Mouse (Mus musculus): ENCODE measurements around the gene Mast3. TPM values are rescaled to one million over a fixed set of nuclear protein-coding genes. Genes with fewer than 3 reads are reported as not detected.

Mast3 gene
- polyA plus RNA-seq, 1 experiment from 2014 or later = 4.4 TPM

DNA sequence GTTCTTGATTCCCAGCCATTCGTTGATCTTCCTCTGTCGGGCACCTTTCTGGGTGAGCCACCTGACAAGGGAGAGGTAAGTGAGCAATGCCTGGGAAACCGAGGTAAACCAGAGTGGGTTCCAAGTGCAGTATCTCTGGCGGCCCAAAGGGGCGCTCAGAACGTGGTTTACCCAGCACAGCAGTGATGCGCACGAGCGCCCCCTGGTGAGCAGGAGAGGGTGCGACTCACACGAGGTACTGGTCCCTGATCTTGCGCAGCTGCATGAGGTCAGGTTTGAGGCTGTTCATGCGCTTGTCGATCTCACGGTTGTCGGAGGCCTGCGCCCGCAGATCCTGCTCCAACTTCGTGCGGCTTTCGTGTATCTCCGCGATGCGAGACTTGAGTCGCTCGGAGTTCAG lies 35.5 kb downstream of the Mast3 start:
- H3K36me3 ChIP-seq (ENCODE audit: control insufficient read depth, insufficient read depth) = peaks cover 50% of the 10 kb centered on the region
- H3K4me1 ChIP-seq (replicated peaks; ENCODE audit: control insufficient read depth, insufficient read depth, low read length) = peaks cover 19% of the 10 kb centered on the region; the same call in 1 of the 2 replicates
- peak; percentile 52; the same call in 1 of the 2 replicates for ATAC-seq
- no peaks in the 10 kb centered on the region for H3K9me3 ChIP-seq (ENCODE audit: control insufficient read depth)
- H3K4me2 ChIP-seq (replicated peaks; ENCODE audit: low read depth) = no peak overlapping the region
- no peak overlapping the region for H3K27ac ChIP-seq (ENCODE audit: low read depth, low read length)
- peak; percentile 100 for TF ChIP-seq CTCF (IDR thresholded peaks at IDR 0.05; ENCODE audit: low read depth)
- H3K27me3 ChIP-seq (replicated peaks; ENCODE audit: control insufficient read depth, insufficient read depth, low read length) = no peaks in the 10 kb centered on the region
- no peak overlapping the region for H3K4me3 ChIP-seq (ENCODE audit: low read depth, low read length)
- no peak overlapping the region for H3K9ac ChIP-seq (ENCODE audit: low read depth, low read length)
- 6% methylated on average over 26 of the region's 26 CpGs for WGBS

DNA sequence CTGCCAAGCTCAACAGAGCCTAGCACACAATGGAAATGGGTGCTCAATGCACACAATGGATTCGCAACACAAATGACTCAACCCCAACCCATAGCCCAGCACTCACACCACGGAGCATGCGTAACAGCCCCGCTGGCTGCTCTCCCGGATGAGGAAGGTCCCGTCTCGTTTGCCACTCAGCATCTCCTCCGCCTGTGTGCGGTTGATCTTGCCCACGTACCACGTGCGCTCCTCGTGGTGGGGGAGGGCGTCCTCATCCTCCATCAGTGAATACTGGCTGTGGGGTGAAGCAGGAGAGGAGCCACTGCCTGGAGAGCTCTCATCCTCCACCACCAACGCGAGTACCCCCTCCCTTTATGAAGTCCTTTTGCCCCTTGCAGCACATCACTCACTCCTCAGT lies 35.9 kb downstream of the Mast3 start:
- TF ChIP-seq CTCF (IDR thresholded peaks at IDR 0.05; ENCODE audit: low read depth) = no peak
- Histone ChIP-seq H3K4me2 (replicated peaks; ENCODE audit: low read depth) (no peak overlapping the region), H3K9ac (ENCODE audit: low read depth, low read length) (no peak overlapping the region), H3K9me3 (ENCODE audit: control insufficient read depth) (no peaks in the 10 kb centered on the region), H3K36me3 (ENCODE audit: control insufficient read depth, insufficient read depth) (peaks cover 50% of the 10 kb centered on the region), H3K4me1 (replicated peaks; ENCODE audit: control insufficient read depth, insufficient read depth, low read length) (peaks cover 15% of the 10 kb centered on the region; the same call in 1 of the 2 replicates), H3K27me3 (replicated peaks; ENCODE audit: control insufficient read depth, insufficient read depth, low read length) (no peaks in the 10 kb centered on the region), H3K4me3 (ENCODE audit: low read depth, low read length) (no peak overlapping the region), H3K27ac (ENCODE audit: low read depth, low read length) (no peak overlapping the region)
- whole genome bisulfite sequencing = 84% methylated on average over 16 of the region's 16 CpGs
- ATAC-seq = no peak

DNA sequence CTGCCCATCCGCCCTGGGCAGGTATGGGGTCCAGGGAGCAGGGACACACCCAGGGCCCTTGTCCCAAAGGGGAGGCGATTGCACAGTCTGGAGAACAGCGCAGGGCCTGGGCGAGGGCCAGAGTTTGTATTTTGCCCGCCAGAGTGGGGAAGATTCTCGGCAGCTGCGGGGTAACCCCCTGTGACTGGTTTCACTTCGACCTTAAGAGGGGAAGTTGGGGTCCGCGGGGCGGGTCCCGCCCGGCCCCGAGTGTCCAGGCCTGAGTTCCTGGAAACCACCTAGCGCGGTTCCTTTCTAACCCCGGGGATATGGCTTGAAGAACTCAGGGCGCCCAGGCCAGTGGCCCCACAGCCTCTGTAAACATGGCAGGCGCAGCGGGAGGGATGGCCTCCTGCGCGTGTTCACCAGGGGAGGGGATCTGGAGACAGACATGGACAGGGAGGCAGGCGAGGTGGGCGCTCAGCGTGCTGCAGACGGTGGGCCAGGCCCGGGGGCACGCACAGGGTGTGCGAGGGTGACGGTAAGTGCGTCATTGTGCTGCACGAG lies 36.5 kb downstream of the Mast3 start:
- no peaks in the 10 kb centered on the region for H3K9me3 ChIP-seq (ENCODE audit: control insufficient read depth)
- no peak overlapping the region for H3K4me3 ChIP-seq (ENCODE audit: low read depth, low read length)
- no peak for ATAC-seq
- H3K27me3 ChIP-seq (replicated peaks; ENCODE audit: control insufficient read depth, insufficient read depth, low read length) = no peaks in the 10 kb centered on the region
- peaks cover 8% of the 10 kb centered on the region; the same call in 1 of the 2 replicates for H3K4me1 ChIP-seq (replicated peaks; ENCODE audit: control insufficient read depth, insufficient read depth, low read length)
- 92% methylated on average over 32 of the region's 32 CpGs for WGBS
- H3K36me3 ChIP-seq (ENCODE audit: control insufficient read depth, insufficient read depth) = peaks cover 53% of the 10 kb centered on the region
- H3K4me2 ChIP-seq (replicated peaks; ENCODE audit: low read depth) = no peak overlapping the region
- H3K27ac ChIP-seq (ENCODE audit: low read depth, low read length) = no peak overlapping the region; the same call in 1 of the 2 replicates
- H3K9ac ChIP-seq (ENCODE audit: low read depth, low read length) = no peak overlapping the region
- TF ChIP-seq CTCF (IDR thresholded peaks at IDR 0.05; ENCODE audit: low read depth) = no peak

DNA sequence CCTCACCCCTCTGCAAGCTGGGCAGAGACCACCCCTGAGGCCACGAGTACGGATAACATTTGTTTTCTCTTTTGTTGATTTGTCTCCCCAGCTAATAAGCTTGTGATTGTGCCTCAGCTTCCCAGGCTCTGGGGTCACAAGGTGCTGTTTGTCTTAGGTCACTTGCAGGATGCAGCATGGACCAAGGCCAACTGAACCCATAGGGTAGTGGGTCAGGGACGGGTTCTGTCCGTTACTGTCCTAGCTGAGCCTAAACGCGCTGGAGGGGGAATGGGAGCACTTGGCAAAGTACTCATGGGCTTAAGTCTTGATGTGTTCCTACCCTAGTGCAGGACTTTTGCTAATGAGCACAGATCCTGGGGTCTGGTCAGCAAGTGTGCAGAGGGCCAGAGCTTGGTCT lies 37.4 kb downstream of the Mast3 start:
- H3K36me3 ChIP-seq (ENCODE audit: control insufficient read depth, insufficient read depth) = peaks cover 57% of the 10 kb centered on the region
- H3K27ac ChIP-seq (ENCODE audit: low read depth, low read length) = no peak overlapping the region
- no peak overlapping the region for H3K4me3 ChIP-seq (ENCODE audit: low read depth, low read length)

DNA sequence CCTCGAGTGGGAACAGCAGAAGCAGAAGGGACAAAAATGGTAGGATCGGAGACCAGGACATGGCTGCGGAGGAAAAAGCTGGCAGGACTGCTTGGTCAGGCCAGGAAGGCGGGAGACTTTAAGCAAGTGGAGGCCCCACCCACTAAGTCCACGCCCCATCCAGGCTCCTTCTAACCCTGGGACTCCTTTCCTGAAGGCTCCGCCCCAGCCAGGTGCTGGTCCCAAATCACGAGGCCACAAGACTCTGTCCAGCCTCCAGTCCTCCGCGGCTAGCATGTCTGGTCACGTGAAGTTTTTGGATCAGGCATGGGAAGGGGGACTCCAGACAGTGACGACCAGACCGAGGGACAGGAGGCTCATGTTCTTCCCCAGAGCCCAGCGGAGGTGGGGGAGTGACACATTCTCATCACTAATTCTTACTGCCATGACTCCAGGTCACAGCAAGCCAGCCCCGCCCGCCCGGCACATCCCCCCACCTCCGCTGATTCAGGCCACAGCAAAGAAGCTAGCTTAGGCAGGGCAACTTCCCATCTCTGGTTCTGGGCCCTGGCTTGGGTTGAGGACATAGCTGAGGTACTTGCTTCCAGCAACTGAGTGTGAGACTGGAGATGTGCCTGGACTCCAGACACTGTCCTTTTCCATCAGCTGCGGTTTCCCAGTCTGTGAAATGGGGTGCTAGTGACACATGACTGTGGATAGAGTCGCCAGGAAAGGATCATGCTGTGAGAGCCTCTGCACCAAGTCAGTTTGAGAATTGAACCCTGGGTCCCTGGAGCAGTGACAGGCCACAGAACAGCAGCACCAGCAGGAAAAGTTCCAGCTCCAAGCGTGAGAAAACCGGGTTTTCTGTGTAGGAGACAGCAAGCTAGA lies 38.0 kb downstream of the Mast3 start:
- Histone ChIP-seq H3K9ac (ENCODE audit: low read depth, low read length) (peak overlapping the region; percentile 45), H3K4me2 (replicated peaks; ENCODE audit: low read depth) (peak overlapping the region; percentile 78), H3K36me3 (ENCODE audit: control insufficient read depth, insufficient read depth) (peaks cover 50% of the 10 kb centered on the region), H3K4me1 (replicated peaks; ENCODE audit: control insufficient read depth, insufficient read depth, low read length) (0 out of 2 replicates have a peak, but pooled peaks cover 6% of the 10 kb centered on the region), H3K9me3 (ENCODE audit: control insufficient read depth) (no peaks in the 10 kb centered on the region), H3K27me3 (replicated peaks; ENCODE audit: control insufficient read depth, insufficient read depth, low read length) (no peaks in the 10 kb centered on the region), H3K4me3 (ENCODE audit: low read depth, low read length) (peak overlapping the region; percentile 53), H3K27ac (ENCODE audit: low read depth, low read length) (peak overlapping the region; percentile 5; the same call in 1 of the 2 replicates)
- TF ChIP-seq CTCF (IDR thresholded peaks at IDR 0.05; ENCODE audit: low read depth) = no peak
- 14% methylated on average over 21 of the region's 21 CpGs for WGBS
- peak; percentile 39 for ATAC-seq

More for the DNA sequence above, 37.4 kb downstream of the Mast3 start:
- no peak for ATAC-seq
- no peak overlapping the region for H3K9ac ChIP-seq (ENCODE audit: low read depth, low read length)
- H3K4me1 ChIP-seq (replicated peaks; ENCODE audit: control insufficient read depth, insufficient read depth, low read length) = 0 out of 2 replicates have a peak, but pooled peaks cover 6% of the 10 kb centered on the region
- TF ChIP-seq CTCF (IDR thresholded peaks at IDR 0.05; ENCODE audit: low read depth) = no peak
- H3K27me3 ChIP-seq (replicated peaks; ENCODE audit: control insufficient read depth, insufficient read depth, low read length) = no peaks in the 10 kb centered on the region
- no peak overlapping the region for H3K4me2 ChIP-seq (replicated peaks; ENCODE audit: low read depth)
- 85% methylated on average over 6 of the region's 6 CpGs for WGBS
- no peaks in the 10 kb centered on the region for H3K9me3 ChIP-seq (ENCODE audit: control insufficient read depth)

DNA sequence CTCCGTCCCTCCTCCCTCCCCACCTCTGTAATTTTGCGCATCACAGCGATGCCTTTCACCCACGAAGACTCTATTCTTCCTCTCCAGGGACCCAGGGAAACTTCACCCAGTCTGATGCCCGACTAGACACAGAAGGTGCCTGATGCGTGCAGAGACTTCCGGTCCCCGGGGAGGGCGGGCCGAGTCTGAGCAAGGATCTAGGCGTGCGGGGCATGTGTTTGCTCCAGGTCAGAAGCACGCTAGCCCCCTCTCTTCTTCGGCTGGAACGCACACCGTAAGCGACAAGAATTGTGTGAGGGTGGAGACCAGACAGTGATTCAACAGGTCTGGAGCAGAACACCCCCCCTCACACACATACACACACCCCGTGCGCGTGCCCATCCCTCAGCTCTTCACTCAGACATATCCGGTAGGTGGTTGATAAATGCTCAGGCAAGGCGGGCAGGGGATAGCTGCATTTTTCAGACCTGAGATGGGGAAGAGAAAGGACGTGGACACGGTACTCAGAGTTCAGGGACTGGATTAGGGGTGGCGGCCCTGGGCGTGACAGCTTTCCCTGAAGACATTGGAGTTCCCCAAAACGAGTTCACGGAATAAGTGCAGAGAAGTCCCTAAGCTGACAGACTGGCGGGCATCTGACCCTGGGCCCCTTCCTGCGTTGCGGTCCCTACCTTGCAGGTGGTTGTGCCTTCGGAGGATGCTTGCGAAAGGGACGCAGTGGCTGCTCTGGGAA lies 38.9 kb downstream of the Mast3 start:
- 0 out of 2 replicates have a peak, but pooled peaks cover 6% of the 10 kb centered on the region for H3K4me1 ChIP-seq (replicated peaks; ENCODE audit: control insufficient read depth, insufficient read depth, low read length)
- H3K27me3 ChIP-seq (replicated peaks; ENCODE audit: control insufficient read depth, insufficient read depth, low read length) = no peaks in the 10 kb centered on the region
- no peak for ATAC-seq
- peaks cover 42% of the 10 kb centered on the region for H3K36me3 ChIP-seq (ENCODE audit: control insufficient read depth, insufficient read depth)
- H3K4me3 ChIP-seq (ENCODE audit: low read depth, low read length) = peak overlapping the region; percentile 53
- H3K9ac ChIP-seq (ENCODE audit: low read depth, low read length) = peak overlapping the region; percentile 45
- WGBS = 2% methylated on average over 34 of the region's 34 CpGs
- TF ChIP-seq CTCF (IDR thresholded peaks at IDR 0.05; ENCODE audit: low read depth) = no peak
- H3K27ac ChIP-seq (ENCODE audit: low read depth, low read length) = peak overlapping the region; percentile 96; the same call in 1 of the 2 replicates
- no peaks in the 10 kb centered on the region for H3K9me3 ChIP-seq (ENCODE audit: control insufficient read depth)
- H3K4me2 ChIP-seq (replicated peaks; ENCODE audit: low read depth) = peak overlapping the region; percentile 78
